Mouse (Mus musculus) left cerebral cortex, adult 18-20 months (tissue): ENCODE data around the gene Unc5b. TPM values are rescaled to one million over a fixed set of nuclear protein-coding genes. Genes with fewer than 3 reads are reported as not detected.
A peak's percentile ranks its signal among the peaks of the same experiment; 100 is the strongest.

Experiments
- DNase-seq, 2 experiments: peaks; one replicate each; pipeline ENCODE4 v3.0.0; 2021 to 2022; ENCODE audit warnings: low spot score in 2 of 2, mixed read lengths in 1 of 2
- total RNA-seq, 2 experiments: library from RNA; stranded (reverse); gene quantifications; 2 replicates each; pipeline ENCODE4 v1.2.3; 2021

The Unc5b gene
- total RNA-seq, 2 experiments from 2014 or later, result 9.3 to 10.3 TPM

- DNase-seq, result peak in 1 of 2 experiments; percentile 7
Measured at GRCm38 (mm10) chr10:60821736-60822358, 9.5 kb downstream of the Unc5b start.

DNA sequence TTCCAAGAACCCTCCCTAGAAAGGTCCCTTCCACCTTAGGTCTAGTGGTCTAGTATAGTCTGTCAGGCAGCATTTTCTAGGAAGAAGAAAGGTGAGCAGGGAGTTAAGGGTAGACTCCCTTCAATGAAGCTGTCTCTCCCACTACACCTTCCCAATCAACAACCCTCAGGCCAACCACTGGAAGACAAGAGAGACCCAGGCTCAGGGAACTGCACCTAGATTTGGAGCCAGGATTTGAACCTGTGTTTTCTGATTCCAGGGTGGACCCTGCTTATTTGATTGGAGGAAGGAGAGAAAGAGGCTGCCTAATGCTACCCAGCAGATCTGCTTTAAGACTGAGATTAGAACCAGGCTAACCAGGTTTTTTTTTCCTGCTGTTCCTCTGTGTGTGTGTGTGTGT lies 10.1 kb downstream of the Unc5b start:
- DNase-seq, result no peak

DNA sequence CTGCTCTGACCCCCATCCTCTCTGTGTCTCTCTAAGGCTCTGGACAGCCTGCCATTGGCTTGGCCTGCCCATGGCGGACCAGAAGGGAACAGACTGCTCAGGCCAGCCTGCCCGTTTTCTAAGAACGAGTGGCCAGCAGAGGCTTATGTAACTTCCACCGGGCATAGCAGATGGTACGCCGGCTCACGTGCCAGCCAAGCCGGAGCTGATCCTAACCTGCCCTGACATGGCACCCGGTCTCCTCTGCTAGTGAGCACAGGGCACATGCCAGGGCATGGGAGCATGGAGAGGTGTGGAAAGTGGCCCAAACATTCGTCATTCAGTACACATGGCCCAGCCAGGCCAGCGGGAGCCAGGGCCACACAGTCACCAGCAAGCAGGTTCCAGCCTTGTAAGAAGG lies 10.8 kb downstream of the Unc5b start:
- peak in 1 of 2 experiments; percentile 41 for DNase-seq

GRCm38 (mm10) chr10:60819654-60820192 lies 11.7 kb downstream of the Unc5b start:
- DNase-seq, result no peak

- no peak for DNase-seq
Measured at GRCm38 (mm10) chr10:60819179-60819578, 12.2 kb downstream of the Unc5b start.

DNA sequence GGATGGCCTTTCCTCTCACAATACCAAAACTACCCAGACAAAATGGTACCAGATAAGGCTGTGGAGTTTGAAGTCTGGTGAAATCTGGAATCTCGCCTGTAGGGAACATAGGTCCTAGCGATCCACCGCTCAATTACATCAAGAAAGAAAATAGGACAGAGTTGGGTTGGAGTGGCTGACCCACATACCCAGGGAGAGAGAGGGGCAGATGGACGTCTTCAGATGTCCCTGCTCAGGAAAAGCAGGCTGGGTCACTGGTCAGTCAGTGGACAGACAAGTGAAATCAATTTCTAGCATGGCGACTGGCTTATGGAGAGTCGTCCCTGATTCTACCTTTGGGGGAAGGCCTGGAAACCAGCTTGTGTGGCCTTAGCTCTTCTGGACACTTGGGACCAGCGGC lies 12.7 kb downstream of the Unc5b start:
- no peak for DNase-seq

GRCm38 (mm10) chr10:60817868-60818267 lies 13.5 kb downstream of the Unc5b start:
- DNase-seq, result no peak

- DNase-seq, result peak; percentile 46 to 53
Measured at GRCm38 (mm10) chr10:60816872-60817648, 14.3 kb downstream of the Unc5b start.

GRCm38 (mm10) chr10:60815855-60816254 lies 15.5 kb downstream of the Unc5b start:
- DNase-seq, result peak in 1 of 2 experiments; percentile 10

- DNase-seq, result no peak
Measured at GRCm38 (mm10) chr10:60815059-60815458, 16.3 kb downstream of the Unc5b start.

GRCm38 (mm10) chr10:60814444-60815057 lies 16.8 kb downstream of the Unc5b start:
- no peak for DNase-seq

GRCm38 (mm10) chr10:60813606-60814005 lies 17.8 kb downstream of the Unc5b start:
- no peak for DNase-seq

GRCm38 (mm10) chr10:60811792-60812525 lies 19.4 kb downstream of the Unc5b start:
- no peak for DNase-seq

DNA sequence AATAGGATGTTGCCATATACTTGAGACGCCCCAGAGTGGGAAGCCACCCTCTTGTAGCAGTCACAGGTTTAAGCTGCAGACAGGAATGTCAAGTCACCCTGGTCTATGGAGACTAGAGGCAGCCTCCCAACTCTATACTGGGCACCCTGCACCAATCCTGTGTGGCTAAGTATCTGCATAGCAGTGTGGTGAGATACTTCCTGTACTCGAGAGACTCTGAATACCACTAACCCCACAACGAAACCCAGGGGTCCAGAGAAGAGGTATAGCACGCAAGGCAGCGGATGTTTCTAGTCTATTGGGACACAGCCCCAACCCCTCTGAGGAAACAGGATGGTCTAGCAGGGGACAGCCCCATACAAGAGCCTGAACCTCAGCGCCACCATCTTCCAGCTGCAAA lies 22.9 kb downstream of the Unc5b start:
- no peak for DNase-seq

DNA sequence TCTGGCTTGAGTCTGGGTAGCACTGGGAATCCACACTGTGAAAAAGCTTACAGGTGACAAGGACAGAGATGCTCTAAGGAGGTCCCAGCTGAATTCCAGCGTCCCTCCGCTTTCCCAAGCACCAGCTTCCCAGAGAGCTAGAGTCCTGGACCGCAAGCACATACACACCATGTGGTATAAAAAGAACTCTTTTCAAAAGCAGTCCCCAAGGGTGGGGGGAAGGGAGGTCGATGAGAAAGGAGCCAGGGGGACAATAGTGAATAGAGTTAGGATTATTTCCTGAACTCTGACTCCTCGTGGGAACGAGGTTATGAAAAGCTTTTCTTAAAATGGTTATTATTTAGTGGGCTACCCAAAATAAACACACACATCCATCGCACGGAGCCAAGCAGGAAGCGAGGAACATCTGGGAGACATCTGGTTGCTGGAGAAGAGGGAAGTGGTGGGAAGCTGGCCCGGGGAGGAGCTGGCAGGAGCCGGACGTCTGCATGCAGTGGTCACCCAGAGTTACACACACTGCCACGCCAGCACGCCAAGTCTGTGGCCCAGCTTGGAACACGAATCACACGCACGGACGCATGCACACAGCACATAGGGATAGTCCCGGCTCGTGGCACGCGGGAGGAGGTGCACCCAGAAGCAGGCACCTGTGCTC lies 23.7 kb downstream of the Unc5b start:
- no peak for DNase-seq

DNA sequence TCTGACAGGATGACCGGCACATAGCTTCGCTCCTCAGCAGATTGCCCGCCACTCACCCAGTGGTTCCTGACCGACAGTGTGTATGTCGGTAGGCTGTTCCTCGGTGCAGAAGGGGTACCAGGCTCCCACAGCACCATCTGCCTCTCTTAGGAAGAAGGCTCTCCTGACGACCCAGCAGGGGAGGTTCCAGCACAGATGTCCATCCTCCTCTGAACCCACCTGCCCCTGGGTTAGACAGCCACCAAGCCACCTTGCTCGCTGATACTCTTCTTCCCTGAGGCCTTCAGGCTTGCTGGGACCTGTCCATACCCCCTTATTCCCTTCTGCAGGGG lies 25.2 kb downstream of the Unc5b start:
- no peak for DNase-seq

GRCm38 (mm10) chr10:60805436-60806206 lies 25.8 kb downstream of the Unc5b start:
- no peak for DNase-seq

GRCm38 (mm10) chr10:60804865-60805264 lies 26.5 kb downstream of the Unc5b start:
- no peak for DNase-seq

- DNase-seq, result no peak
Measured at GRCm38 (mm10) chr10:60803971-60804370, 27.4 kb downstream of the Unc5b start.

GRCm38 (mm10) chr10:60801898-60802412 lies 29.4 kb downstream of the Unc5b start:
- no peak for DNase-seq
